Mouse (Mus musculus) lung, adult 2 months (tissue): ENCODE measurements at regions not wholly inside any gene's neighbourhood (a gene's known extent, or its start where the extent isn't known, plus 50 kb on each side); places are given as distances from the start of the nearest gene placed in this dataset.

ENCODE experiments used
- CTCF ChIP-seq: fragments of 200-500 bp; IDR thresholded peaks from 2 replicates; pipeline ENCODE4 v1.5.1; 2011; ENCODE audit warnings: mild to moderate bottlenecking, low read length, control low read depth; ENCODE audit not compliant: insufficient read depth
- POLR2A ChIP-seq: fragments of 200-500 bp; IDR thresholded peaks from 2 replicates; pipeline ENCODE4 v1.6.1; 2011; ENCODE audit warnings: low read depth, mild to moderate bottlenecking, control low read depth, low read length, borderline replicate concordance; ENCODE audit errors: extremely low read depth

GRCm38 (mm10) chr1:169156875-169157274, 374.4 kb downstream of the Nuf2 start:
- TF ChIP-seq CTCF (no peak), POLR2A (no peak)
